Mouse (Mus musculus) kidney, embryonic 14.5 days (tissue): Measurements from ENCODE around the gene Per1. TPM values are rescaled to one million over a fixed set of nuclear protein-coding genes. Genes with fewer than 3 reads are reported as not detected.

Experiments
- ATAC-seq: fragments of 200-750 bp; cut with Nextera tagmentation; 2 replicates; pipeline ENCODE4 v1.8.0; 2017; ENCODE audit warnings: moderate number of reproducible peaks, mild to moderate bottlenecking, moderate TSS enrichment, moderate library complexity; ENCODE audit not compliant: low FRiP score, low TSS enrichment
- H3K27ac ChIP-seq: fragments of 300-500 bp; sonication (generic); 2 replicates; pipeline ENCODE4 v1.5.1; 2014; ENCODE audit warnings: low read depth, mild to moderate bottlenecking, low read length, moderate library complexity, mixed read lengths
- H3K27me3 ChIP-seq: fragments of 300-500 bp; sonication (generic); 2 replicates; pipeline ENCODE4 v1.6.1; 2014; ENCODE audit warnings: mild to moderate bottlenecking, low read length; ENCODE audit not compliant: control insufficient read depth, insufficient read depth
- H3K36me3 ChIP-seq: fragments of 300-500 bp; sonication (generic); 2 replicates; pipeline ENCODE4 v1.6.1; 2014; ENCODE audit warnings: low read length, mixed read lengths; ENCODE audit not compliant: control insufficient read depth, insufficient read depth
- H3K4me1 ChIP-seq: fragments of 300-500 bp; sonication (generic); 2 replicates; pipeline ENCODE4 v1.6.1; 2014; ENCODE audit warnings: low read length, mixed read lengths; ENCODE audit not compliant: control insufficient read depth, insufficient read depth
- H3K4me2 ChIP-seq: fragments of 300-500 bp; sonication (generic); replicated peaks from 2 replicates; pipeline ENCODE4 v1.6.1; 2014; ENCODE audit warnings: low read depth, mild to moderate bottlenecking, low read length
- H3K4me3 ChIP-seq: fragments of 300-500 bp; sonication (generic); 2 replicates; pipeline ENCODE4 v1.5.1; 2014; ENCODE audit warnings: mild to moderate bottlenecking, low read length
- H3K9ac ChIP-seq: fragments of 300-500 bp; sonication (generic); 2 replicates; pipeline ENCODE4 v1.6.1; 2014; ENCODE audit warnings: low read depth, mild to moderate bottlenecking, low read length, moderate library complexity
- H3K9me3 ChIP-seq: fragments of 300-500 bp; sonication (generic); 2 replicates; pipeline ENCODE4 v1.6.1; 2016; ENCODE audit warnings: low read length; ENCODE audit not compliant: control insufficient read depth
- WGBS: fragments of 180-500 bp; shearing (Covaris S2); extraction: QIAGEN DNeasy Blood & Tissue Kit; methylation state at CpG from one replicate; pipeline ENCODE4 v1.1.7; 2014; 5-methylcytosine and 5-hydroxymethylcytosine counted together
- polyA plus RNA-seq: library from polyadenylated mRNA; unstranded; fragments of >200 nt; fragmentation: Nextera tagmentation; extraction: Ambion mirVana; gene quantifications from 2 replicates; pipeline ENCODE4 v1.2.1, GENCODE M21; 2014

Per1 gene
- polyA plus RNA-seq, 1 experiment from 2014 or later, result 8.9 TPM

- WGBS, result under 1% methylated on average over 40 of the region's 47 CpGs
- Histone ChIP-seq H3K4me2 (peak within 1 kb of the TSS; percentile 72), H3K4me3 (peak within 1 kb of the TSS; percentile 62), H3K9ac (peak within 1 kb of the TSS; percentile 79), H3K27me3 (no peaks in the 10 kb centered on the region), H3K36me3 (no peaks in the 10 kb centered on the region), H3K27ac (peak within 1 kb of the TSS; percentile 88), H3K4me1 (peaks cover 24% of the 10 kb centered on the region), H3K9me3 (no peaks in the 10 kb centered on the region)
- peak; percentile 89 for ATAC-seq
Observed at GRCm38 (mm10) chr11:69070590-69071222, 24.3 kb upstream of the Per1 start, which contains the start of gene Tmem107. TSS of gene Tmem107 (plus strand) at chr11:69070806.

- Histone ChIP-seq H3K4me2 (peak overlapping the region; percentile 72), H3K4me1 (peaks cover 20% of the 10 kb centered on the region; the same call in 1 of the 2 replicates), H3K4me3 (peak overlapping the region; percentile 62), H3K9me3 (no peaks in the 10 kb centered on the region), H3K9ac (peak overlapping the region; percentile 79), H3K27ac (peak overlapping the region; percentile 88), H3K36me3 (no peaks in the 10 kb centered on the region), H3K27me3 (no peaks in the 10 kb centered on the region)
- ATAC-seq, result no peak
- 25% methylated on average over 9 of the region's 9 CpGs for WGBS
Observed at GRCm38 (mm10) chr11:69071262-69071661, 23.8 kb upstream of the Per1 start.

- ATAC-seq, result no peak
- Histone ChIP-seq H3K4me3 (peak overlapping the region; percentile 21; the same call in 1 of the 2 replicates), H3K9me3 (no peaks in the 10 kb centered on the region), H3K4me1 (peaks cover 20% of the 10 kb centered on the region; the same call in 1 of the 2 replicates), H3K36me3 (no peaks in the 10 kb centered on the region), H3K27me3 (no peaks in the 10 kb centered on the region), H3K4me2 (peak overlapping the region; percentile 41), H3K27ac (peak overlapping the region; percentile 90), H3K9ac (peak overlapping the region; percentile 18; the same call in 1 of the 2 replicates)
- WGBS, result 79% methylated on average over 11 of the region's 11 CpGs
Observed at GRCm38 (mm10) chr11:69072234-69072633, 22.8 kb upstream of the Per1 start.

- 15% methylated on average over 9 of the region's 9 CpGs for WGBS
Observed at GRCm38 (mm10) chr11:69072666-69073064, 22.4 kb upstream of the Per1 start.

GRCm38 (mm10) chr11:69073065-69073888, 21.7 kb upstream of the Per1 start:
- under 1% methylated on average over 14 of the region's 14 CpGs for WGBS
- Histone ChIP-seq H3K4me2 (peak overlapping the region; percentile 41), H3K27ac (peak overlapping the region; percentile 90), H3K4me1 (peaks cover 20% of the 10 kb centered on the region; the same call in 1 of the 2 replicates), H3K9ac (peak overlapping the region; percentile 57), H3K4me3 (peak overlapping the region; percentile 21), H3K9me3 (no peaks in the 10 kb centered on the region), H3K27me3 (no peaks in the 10 kb centered on the region), H3K36me3 (no peaks in the 10 kb centered on the region)
- peak; percentile 70 for ATAC-seq

More at GRCm38 (mm10) chr11:69072666-69073064, 22.4 kb upstream of the Per1 start:
- ATAC-seq, result no peak
- peak overlapping the region; percentile 41 for H3K4me2 ChIP-seq
- peak overlapping the region; percentile 90 for H3K27ac ChIP-seq
- no peaks in the 10 kb centered on the region for H3K9me3 ChIP-seq
- no peaks in the 10 kb centered on the region for H3K27me3 ChIP-seq
- peaks cover 20% of the 10 kb centered on the region; the same call in 1 of the 2 replicates for H3K4me1 ChIP-seq
- H3K9ac ChIP-seq, result peak overlapping the region; percentile 18; the same call in 1 of the 2 replicates
- peak overlapping the region; percentile 21 for H3K4me3 ChIP-seq
- no peaks in the 10 kb centered on the region for H3K36me3 ChIP-seq

GRCm38 (mm10) chr11:69073951-69074775, 20.9 kb upstream of the Per1 start:
- no peak overlapping the region for H3K4me3 ChIP-seq
- H3K9ac ChIP-seq, result 0 out of 2 replicates have a peak overlapping the region, but pooled peaks have one; percentile 23
- no peak for ATAC-seq
- peaks cover 20% of the 10 kb centered on the region; the same call in 1 of the 2 replicates for H3K4me1 ChIP-seq
- H3K4me2 ChIP-seq, result 0 out of 2 replicates have a peak overlapping the region, but pooled peaks have one; percentile 12
- H3K27me3 ChIP-seq, result no peaks in the 10 kb centered on the region
- H3K27ac ChIP-seq, result peak overlapping the region; percentile 90
- no peaks in the 10 kb centered on the region for H3K36me3 ChIP-seq
- H3K9me3 ChIP-seq, result no peaks in the 10 kb centered on the region
- WGBS, result 37% methylated on average over 6 of the region's 6 CpGs

GRCm38 (mm10) chr11:69074776-69075069, 20.3 kb upstream of the Per1 start:
- Histone ChIP-seq H3K27me3 (no peaks in the 10 kb centered on the region), H3K36me3 (no peaks in the 10 kb centered on the region), H3K9ac (no peak overlapping the region), H3K4me2 (no peak overlapping the region), H3K9me3 (no peaks in the 10 kb centered on the region), H3K27ac (no peak overlapping the region), H3K4me1 (peaks cover 19% of the 10 kb centered on the region; the same call in 1 of the 2 replicates), H3K4me3 (no peak overlapping the region)
- WGBS, result 55% methylated on average over 2 of the region's 2 CpGs
- ATAC-seq, result no peak

- 62% methylated on average over 8 of the region's 9 CpGs for WGBS
- H3K4me1 ChIP-seq, result peaks cover 20% of the 10 kb centered on the region; the same call in 1 of the 2 replicates
- no peak for ATAC-seq
- H3K27ac ChIP-seq, result no peak overlapping the region
- H3K36me3 ChIP-seq, result no peaks in the 10 kb centered on the region
- no peak overlapping the region for H3K4me3 ChIP-seq
- no peaks in the 10 kb centered on the region for H3K9me3 ChIP-seq
- H3K4me2 ChIP-seq, result no peak overlapping the region
- no peaks in the 10 kb centered on the region for H3K27me3 ChIP-seq
- no peak overlapping the region for H3K9ac ChIP-seq
Observed at GRCm38 (mm10) chr11:69075764-69076479, 19.1 kb upstream of the Per1 start.
